Mouse (Mus musculus) adrenal gland, adult 18-20 months (tissue): ENCODE results near the gene Mrpl46. TPM values are rescaled to one million over a fixed set of nuclear protein-coding genes. Genes with fewer than 3 reads are reported as not detected.
A peak's percentile ranks its signal among the peaks of the same experiment; 100 is the strongest.

Experiments
- DNase-seq, 2 experiments: peaks; one replicate each; pipeline ENCODE4 v3.0.0; 2021 to 2022; ENCODE audit warnings: low spot score in 2 of 2
- total RNA-seq, 2 experiments: library from RNA; stranded (reverse); gene quantifications; 1 replicate in 1 of 2; 2 replicates in 1 of 2; pipeline ENCODE4 v1.2.3; 2021

Gene Mrpl46
- total RNA-seq, 2 experiments from 2014 or later, result 40.1 to 40.9 TPM

DNA sequence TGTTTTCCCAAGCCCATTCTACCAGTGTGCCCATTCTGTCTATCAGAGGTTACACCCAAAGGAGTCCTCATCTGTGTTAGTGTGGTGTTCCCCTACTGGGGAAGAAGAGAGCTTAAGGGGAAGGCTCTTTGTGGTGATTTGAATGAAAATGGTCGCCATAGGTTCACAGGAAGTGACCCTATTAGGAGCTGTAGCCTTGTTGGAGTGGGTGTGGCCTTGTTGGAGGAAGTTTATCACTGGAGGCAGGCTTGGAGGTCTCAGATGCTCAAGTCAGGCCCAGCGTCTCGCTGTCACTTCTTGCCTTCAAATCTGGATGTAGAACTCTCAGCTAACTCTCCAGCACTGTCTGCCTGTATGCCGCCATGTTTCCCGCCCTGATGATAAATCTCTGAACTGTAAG, 12.4 kb downstream of the Mrpl46 start:
- DNase-seq, result no peak

DNA sequence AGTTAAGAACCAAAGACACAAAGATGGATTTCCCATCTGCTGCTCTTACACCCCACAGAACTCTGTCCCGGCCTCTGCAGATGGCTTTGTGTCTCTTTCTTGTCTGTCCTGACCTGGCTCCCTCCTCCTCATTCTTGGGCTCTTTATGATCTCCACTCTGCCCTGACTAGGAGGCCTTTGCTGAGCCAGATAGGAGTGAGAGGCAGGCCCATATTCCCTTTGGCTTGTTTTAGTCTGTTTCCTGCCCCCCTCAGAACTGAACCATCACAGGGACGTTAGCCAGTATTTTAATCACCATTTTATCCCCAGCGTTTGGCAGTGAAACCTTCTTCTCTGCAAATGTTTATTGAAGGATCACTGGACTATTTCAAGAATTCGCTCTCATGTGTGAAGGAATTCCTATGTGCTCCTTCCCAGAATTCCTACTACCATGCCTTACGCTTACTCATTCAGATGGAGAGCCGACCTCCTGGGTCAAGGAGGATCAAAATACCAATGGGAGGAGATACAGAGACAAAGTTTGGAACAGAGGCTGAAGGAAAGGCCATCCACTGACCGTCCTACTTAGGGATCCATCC, 14.2 kb downstream of the Mrpl46 start:
- peak in 1 of 2 experiments; percentile 2 for DNase-seq

GRCm38 (mm10) chr7:78767929-78768531, 15.3 kb downstream of the Mrpl46 start:
- peak in 1 of 2 experiments; percentile 4 for DNase-seq

DNA sequence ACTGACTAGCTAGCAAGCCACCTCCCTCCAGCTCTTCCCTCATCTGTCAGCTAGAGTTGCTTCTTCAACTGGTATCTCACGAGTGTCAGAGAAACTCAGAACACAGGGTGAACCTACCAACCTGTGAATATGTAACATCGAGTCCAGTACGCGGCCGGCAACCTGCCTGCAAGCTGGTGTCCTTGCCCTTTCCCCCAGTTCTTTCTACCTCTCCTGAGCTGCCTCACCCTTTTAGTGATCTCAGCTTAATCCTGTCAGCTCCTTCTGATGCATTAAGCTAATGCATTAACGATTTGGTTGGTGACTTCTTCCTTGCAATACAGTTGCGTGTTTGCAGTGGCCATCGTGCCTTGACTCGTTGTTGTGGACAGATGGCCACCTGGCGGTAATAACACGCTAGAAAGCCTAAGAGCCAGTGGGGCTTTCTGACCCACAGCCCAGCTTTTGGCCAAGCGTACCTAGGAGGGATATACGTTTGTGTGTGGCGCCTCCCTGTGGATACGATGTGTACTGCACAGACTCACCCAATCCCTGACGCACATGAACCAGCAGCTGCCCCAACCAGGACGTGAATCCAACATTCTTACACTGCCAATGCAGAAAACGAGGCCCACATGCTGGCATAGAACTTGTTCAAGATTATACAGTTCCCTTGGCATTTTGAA, 17.2 kb downstream of the Mrpl46 start:
- DNase-seq, result peak; percentile 73 to 82

DNA sequence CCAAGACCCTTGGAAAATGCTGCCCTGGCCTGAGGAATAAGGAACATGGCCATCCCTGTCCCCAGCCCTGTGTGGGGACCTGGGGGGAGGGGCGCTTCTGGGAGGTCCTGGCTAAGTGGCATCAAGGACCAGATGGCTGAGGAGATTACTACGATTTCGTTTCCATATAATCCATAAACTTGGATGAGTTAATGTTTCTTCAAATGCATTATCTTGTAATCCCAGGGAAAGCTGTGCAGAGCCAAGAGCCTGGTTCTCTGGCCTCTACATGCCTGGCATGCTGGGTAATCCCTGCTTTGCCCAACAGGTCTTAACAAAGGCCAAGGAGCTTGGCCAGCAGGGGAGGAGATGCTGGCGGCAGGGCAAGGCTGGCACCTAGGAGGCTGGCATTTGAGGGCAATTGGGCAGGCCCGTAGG, 18.1 kb downstream of the Mrpl46 start:
- peak in 1 of 2 experiments; percentile 21 for DNase-seq

DNA sequence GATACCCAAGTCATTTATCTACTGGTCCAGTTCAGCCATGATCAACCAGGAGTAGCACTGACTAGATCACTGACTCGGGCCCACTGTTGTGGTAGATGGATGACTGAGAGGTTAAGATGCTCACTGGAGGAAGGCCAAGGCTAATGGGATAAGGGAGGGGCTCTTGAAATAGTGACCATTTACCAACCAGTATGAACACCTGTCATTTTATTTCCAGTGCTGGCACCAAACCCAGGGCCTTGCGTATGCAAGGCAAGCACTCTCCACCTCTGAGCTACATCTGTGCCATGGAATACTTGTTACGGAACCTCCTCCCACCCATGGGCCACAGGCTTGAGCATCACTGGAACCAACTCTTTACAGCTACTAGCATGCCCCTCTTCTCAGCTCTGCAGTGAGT, 19.5 kb downstream of the Mrpl46 start:
- no peak for DNase-seq

DNA sequence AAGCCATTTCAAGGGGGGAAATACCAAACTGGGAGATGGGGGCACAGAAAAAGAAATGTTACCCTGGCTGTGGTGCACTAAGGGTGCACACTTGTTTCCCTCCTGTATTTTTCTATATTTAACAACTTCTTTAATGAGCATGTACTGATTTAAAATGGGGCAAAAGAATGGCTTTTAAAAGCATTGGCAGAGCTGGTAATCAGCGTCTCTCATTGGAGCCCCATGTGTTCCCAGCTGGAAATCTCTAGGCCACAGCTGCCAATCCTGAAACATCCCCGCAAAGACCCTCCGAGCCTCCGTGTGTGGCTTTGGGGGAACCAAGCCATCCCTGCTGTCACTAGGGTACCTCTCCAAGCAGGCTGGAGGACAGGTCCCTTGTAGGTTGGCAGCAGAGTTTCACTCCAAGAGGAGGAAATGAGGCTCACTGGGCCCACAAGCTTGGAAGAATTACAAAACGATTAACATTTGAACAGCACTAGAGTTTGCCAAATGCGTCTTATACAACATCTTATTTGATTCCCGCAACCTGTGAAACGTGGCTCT, 28.8 kb downstream of the Mrpl46 start:
- DNase-seq, result no peak

- no peak for DNase-seq
Measured at GRCm38 (mm10) chr7:78753752-78754457, 29.4 kb downstream of the Mrpl46 start.

- DNase-seq, result no peak
Measured at GRCm38 (mm10) chr7:78752961-78753360, 30.4 kb downstream of the Mrpl46 start.

GRCm38 (mm10) chr7:78743731-78744385, 39.5 kb downstream of the Mrpl46 start:
- DNase-seq, result no peak

DNA sequence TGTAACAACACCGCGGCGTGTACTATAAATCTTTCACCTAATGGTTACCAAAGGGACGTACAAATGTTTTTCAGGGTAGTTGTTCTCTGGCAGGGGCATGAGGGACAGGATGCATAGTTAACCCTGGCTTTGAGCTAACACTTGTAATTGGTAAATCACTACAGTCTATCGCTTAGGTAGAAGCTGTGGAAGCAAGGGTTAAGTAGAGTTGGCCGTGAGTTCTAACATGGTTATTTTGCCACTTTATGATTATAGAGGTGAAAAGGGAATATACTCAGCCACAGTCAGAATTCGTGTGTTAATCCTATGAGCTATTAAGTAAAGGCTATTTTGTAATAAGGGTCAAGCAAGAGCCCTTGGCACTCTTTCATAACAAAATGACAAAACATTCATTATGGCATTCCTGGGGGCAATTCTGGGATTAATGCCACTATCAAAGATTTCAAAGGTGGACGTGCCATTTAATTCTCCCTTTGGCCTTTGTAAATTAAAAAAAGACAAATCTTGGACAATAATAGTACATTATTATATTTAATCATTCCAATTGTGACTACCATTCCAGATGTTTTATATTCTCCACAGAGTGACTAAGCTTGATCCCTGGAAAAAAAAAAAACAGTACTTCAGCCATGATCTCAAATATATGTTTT, 43.9 kb downstream of the Mrpl46 start:
- no peak for DNase-seq

GRCm38 (mm10) chr7:78737614-78738210, 45.6 kb downstream of the Mrpl46 start, which contains the start of gene Ntrk3:
TSS of gene Ntrk3 (minus strand) at chr7:78738012.
- DNase-seq, result no peak

DNA sequence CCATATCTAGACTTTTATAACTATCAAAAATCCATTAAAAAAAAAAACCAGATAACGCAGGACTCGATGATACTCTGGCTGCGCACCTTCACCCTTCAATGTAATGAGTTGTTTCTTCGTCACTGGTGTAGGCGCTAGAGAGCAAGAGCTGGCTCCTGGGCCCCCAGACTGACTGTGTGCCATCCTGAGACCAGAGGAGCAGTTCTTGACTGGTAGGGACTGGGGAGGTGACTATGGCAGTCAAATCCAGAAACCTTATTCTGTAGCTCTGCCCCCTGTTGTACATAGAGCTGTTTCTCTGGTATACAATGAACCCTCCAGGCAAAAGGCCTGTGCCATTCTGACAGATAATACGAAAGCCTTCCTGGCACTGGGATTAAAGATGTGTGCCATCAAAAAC, 46.1 kb downstream of the Mrpl46 start:
- DNase-seq, result no peak

GRCm38 (mm10) chr7:78731391-78731790, 51.9 kb downstream of the Mrpl46 start:
- no peak for DNase-seq

Other genes with a start within 250 kb of the Mrpl46 start
- 10 to 100 TPM; 27.1 to 57.3 TPM for gene Ntrk3, start 45.5 kb downstream of the Mrpl46 start, total RNA-seq
- gene Mrps11, start 412 bp downstream of the Mrpl46 start, total RNA-seq, result 10 to 100 TPM; 91.8 to 92.9 TPM
- gene Det1, start 63.7 kb upstream of the Mrpl46 start, total RNA-seq, result 10 to 100 TPM; 10.5 to 11.8 TPM
- gene Aen, start 112.3 kb upstream of the Mrpl46 start, total RNA-seq, result 10 to 100 TPM; 45.7 to 52.2 TPM
- 10 to 100 TPM in 1 of 2 experiments, 1 to 10 TPM in 1; 5.4 to 12.2 TPM for gene Isg20, start 129.9 kb upstream of the Mrpl46 start, total RNA-seq